Mouse (Mus musculus): ENCODE results near the gene Etv6.

- TF ChIP-seq CTCF (conservative IDR thresholded peaks at IDR 0.05; ENCODE audit: low read length) (no peak), POU5F1 (IDR thresholded peaks at IDR 0.05; ENCODE audit: borderline replicate concordance, low read length) (no peak)
Measured at GRCm38 (mm10) chr6:134039351-134039750, 3.9 kb downstream of the Etv6 start.
